Mouse (Mus musculus) lung, adult 2 months (tissue): ENCODE measurements around the gene Hoxa1.

Experiments used
- CTCF ChIP-seq: fragments of 200-500 bp; IDR thresholded peaks from 2 replicates; pipeline ENCODE4 v1.5.1; 2011; ENCODE audit warnings: mild to moderate bottlenecking, low read length, control low read depth; ENCODE audit not compliant: insufficient read depth
- POLR2A ChIP-seq: fragments of 200-500 bp; IDR thresholded peaks from 2 replicates; pipeline ENCODE4 v1.6.1; 2011; ENCODE audit warnings: low read depth, mild to moderate bottlenecking, control low read depth, low read length, borderline replicate concordance; ENCODE audit errors: extremely low read depth

GRCm38 (mm10) chr6:52139115-52139514 lies 19.0 kb downstream of the Hoxa1 start:
- no peak for TF ChIP-seq CTCF
- TF ChIP-seq POLR2A: no peak
